Mouse (Mus musculus) thymus, postnatal 36 days (tissue): Measurements from ENCODE around the gene Rhod.

Experiments used
- DNase-seq, 2 experiments: peaks; one replicate each; pipeline ENCODE4 v3.0.0; 2022; ENCODE audit warnings: mixed read lengths in 2 of 2

Rhod gene

DNA sequence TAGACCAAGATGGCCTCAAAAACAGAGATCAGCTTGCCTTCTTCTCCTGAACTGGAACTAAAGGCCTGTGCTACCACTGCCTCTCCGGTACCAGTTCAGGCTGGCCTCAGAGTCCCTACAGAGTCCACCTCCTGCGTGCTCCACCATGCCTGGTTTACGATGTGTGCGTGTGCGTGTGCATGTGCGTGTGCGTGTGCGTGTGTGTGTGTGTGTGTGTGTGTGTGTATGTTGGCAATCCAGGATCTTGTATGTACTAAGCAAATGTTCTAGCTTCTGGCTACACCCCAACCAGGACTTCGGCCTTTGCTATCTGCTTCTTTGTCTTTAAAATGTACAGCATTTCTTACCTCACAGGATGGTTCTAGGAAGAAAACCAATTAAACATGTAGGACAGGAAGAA lies 10.0 kb upstream of the Rhod start:
- DNase-seq, result no peak

DNA sequence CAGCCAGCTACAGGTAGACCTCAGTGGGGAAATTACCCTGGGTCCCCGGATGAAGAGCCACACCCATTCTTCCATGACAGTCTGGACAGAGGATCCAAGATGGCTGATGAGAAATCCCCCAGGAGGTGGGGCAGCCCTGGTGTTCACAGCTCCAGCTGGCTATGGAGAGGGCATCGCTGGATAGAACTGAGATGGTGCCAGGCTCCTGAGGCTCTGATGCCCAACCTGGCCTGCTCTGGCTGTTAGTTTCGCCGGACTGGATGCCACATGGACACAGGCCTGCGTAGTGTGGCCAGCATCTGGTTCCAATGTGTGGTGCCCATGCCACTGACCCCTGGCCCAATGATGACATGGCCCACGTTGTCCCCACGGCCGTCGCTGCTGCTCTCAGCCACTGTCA lies 8.2 kb upstream of the Rhod start:
- no peak for DNase-seq

- no peak for DNase-seq
Measured at GRCm38 (mm10) chr19:4446661-4447420, 7.6 kb upstream of the Rhod start.

DNA sequence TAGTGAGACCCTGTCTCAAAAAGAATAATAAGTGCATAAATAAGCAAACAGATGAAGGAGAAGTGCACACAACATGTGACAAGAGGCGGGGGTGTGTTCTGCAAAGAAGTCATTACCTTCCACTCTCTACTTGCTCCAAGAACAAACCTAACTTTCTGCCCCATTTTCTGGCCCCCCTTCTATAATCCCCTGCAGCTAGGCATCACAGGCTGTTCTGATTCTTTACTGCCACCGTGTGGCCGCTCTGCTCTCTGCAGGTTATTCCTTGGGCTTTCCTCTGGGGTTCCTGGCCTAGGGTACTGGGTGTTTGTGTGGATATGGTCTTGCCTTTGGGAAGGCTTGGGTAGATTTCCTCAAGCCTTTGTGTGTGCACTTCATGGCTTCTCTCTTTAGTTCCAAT lies 3.2 kb upstream of the Rhod start:
- peak; percentile 56 to 64 for DNase-seq

DNA sequence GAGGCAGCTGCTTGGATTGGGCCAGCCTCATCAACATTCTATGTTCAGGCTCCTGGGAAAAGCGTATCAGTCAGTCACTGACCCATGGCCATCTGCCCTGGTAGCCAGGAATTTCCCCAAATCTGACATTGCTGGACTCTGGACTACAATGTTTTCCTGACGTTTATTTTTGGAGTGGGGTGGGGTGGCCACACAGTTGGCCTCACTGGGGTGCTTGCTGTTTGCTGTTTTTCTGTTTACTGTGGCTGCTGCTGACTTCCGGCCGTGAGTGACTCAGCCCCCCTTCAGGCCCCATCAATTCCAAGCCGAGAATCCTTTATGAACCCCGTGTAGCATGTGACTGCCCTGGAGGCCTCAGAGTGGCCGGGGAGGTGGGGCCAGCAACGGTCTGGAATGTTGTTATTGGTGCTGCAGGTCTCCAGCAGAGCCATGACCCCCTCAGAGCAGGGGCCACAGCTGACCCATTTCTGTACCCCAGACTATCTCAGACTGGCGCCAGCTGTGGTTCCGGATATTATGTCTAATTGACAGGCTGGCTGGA lies 2.5 kb upstream of the Rhod start:
- no peak for DNase-seq

- DNase-seq, result peak; percentile 34 to 55
Measured at GRCm38 (mm10) chr19:4441090-4441591, 1.9 kb upstream of the Rhod start.

GRCm38 (mm10) chr19:4440222-4440621 lies 990 bp upstream of the Rhod start:
- DNase-seq, result no peak

DNA sequence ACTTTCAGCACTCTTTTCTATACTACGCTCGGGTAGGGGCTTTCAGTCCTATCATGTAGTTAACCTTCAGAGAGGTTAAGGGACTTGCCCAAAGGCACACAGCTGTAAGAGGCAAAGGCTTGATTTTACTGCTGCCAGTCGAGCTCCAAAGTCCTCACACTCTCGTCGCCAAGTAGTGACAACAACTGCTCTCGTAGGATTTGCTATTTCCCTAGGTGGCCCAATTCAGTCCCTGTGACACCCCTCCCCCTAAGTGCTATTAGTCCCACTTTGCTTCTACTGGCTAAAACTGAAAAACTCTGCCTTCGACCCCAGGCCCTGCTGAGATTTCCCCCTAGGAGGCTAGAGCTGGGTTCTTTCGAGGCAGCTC lies 456 bp downstream of the Rhod start:
- DNase-seq, result no peak

- no peak for DNase-seq
Measured at GRCm38 (mm10) chr19:4437886-4438285, 1.3 kb downstream of the Rhod start.

GRCm38 (mm10) chr19:4436254-4436653 lies 3.0 kb downstream of the Rhod start:
- no peak for DNase-seq

DNA sequence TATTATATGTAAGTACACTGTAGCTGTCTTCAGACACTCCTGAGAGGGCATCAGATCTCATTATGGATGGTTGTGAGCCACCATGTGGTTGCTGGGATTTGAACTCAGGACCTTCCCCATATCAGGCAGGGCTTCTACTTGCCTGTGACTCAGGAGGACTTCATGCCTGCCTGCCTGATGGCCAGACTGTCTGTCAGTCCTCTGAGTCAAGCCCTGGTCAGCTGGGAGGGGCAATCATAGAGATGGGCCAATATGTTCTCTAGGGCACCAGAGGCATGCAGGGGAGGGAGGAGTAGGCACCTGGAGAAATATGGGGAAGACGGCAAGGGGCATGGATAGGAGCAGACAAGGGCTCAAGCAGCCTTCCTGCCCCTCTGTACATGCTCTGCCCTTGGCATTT lies 4.2 kb downstream of the Rhod start:
- no peak for DNase-seq

- DNase-seq, result no peak
Measured at GRCm38 (mm10) chr19:4433756-4434155, 5.5 kb downstream of the Rhod start.

DNA sequence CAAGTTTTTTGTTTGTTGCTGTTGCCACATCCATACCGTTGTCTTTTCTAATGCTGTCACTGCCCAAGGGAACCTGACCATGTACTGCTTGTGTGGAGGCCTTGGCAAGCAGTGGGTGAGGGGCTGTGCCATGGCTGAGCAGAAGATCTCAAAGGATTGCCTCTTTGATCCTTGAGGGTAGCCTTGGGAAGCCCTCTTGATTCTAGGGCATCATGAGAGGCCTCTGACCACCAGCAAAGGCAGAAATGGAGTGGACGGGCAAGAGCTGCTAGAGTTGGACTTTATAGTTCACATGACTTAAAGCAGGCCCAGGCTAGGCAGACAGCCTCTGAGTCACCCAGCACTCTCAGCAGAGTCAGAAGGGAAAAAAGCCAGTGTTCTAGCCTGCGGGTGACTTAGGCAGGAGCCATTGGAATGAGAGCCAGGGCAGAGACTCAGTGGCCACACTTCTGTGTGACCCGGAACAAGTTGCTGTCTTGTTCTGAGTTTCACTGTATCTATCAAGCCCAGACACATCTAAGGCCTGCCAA lies 9.1 kb downstream of the Rhod start:
- no peak for DNase-seq

GRCm38 (mm10) chr19:4425610-4426366 lies 13.4 kb downstream of the Rhod start:
- peak; percentile 21 for DNase-seq

DNA sequence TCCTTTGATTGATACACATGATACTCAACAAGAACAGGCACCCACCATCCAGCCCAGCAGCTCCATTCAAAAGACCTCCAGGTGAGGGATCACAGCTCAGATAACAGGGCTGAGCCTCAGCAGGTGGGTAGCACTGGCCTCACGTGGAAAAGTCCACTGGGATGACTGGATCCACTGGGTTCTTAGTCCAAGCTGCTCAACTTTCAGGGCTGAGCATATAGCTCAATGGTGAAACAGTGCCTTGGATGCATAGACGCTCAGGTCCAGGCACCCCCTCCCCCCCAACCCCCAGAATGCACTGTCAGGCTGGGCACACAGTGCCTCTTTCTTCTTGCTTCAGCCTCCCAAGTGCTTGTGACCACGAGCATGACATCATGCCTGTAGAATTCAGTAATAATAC lies 16.2 kb downstream of the Rhod start:
- DNase-seq, result no peak

DNA sequence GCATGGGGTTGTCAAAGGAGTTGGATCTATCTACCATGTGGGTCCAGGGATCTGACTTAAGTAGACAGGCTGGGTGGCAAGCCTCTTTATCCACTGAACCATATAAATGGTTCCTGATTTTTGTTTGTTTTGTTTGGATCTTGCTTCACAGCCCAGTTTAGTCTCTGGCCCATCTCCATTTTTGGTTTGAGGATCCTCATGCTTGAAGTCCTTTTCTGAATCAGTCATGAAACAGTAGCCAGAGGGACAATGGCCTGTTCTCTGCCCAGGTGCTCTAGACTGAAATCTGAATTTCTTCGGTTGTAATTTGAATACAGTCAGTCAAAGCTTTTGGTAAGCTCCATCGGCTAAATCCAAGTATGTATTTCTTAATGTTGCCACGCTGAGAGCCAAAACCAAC lies 16.7 kb downstream of the Rhod start:
- DNase-seq, result no peak

GRCm38 (mm10) chr19:4420153-4420910 lies 18.9 kb downstream of the Rhod start:
- DNase-seq, result no peak

- no peak for DNase-seq
Measured at GRCm38 (mm10) chr19:4419711-4420110, 19.5 kb downstream of the Rhod start.

GRCm38 (mm10) chr19:4417713-4418112 lies 21.5 kb downstream of the Rhod start:
- no peak for DNase-seq

- peak; percentile 55 to 62 for DNase-seq
Measured at GRCm38 (mm10) chr19:4417183-4417582, 22.0 kb downstream of the Rhod start.

GRCm38 (mm10) chr19:4414631-4415030 lies 24.6 kb downstream of the Rhod start:
- no peak for DNase-seq

DNA sequence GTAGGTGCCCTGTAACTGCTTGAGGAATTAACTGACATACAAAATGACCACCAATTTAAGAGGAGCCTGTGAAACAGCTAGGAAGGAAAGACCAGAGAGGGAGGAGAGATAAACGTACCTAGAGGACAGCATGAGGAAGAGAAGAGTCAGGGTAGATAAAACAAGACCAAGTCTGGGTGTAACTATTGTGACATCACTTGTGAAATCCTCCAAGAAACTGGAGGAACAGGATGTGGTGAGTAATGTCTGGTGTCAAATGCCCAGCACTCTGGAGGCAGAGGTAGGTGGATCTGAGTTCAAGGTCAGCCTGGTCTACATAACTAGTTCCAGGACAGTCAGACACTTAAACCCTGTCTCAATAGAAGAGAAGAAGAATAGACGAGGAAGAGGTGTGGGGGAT lies 30.2 kb downstream of the Rhod start:
- no peak for DNase-seq

DNA sequence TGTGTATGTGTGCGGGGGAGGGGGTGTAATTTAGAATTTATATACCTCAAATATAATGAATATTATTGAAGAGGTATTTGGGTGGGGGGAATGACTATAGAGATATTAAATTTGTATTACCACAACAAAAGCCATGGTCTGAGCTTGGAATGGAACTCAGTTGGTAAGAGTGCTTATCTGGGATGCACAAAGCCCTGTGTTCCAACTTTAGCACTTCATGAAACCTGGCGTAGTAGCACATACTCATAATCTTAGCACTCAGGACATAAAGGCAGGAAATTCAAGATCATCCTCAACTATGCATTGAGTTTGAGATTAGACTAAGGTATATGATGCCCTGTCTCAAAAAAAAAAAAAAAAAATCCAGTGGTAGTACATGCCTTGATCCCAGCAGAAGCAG lies 34.4 kb downstream of the Rhod start:
- no peak for DNase-seq
